Mouse (Mus musculus): ENCODE measurements around the gene Slc4a1ap.

Slc4a1ap gene

DNA sequence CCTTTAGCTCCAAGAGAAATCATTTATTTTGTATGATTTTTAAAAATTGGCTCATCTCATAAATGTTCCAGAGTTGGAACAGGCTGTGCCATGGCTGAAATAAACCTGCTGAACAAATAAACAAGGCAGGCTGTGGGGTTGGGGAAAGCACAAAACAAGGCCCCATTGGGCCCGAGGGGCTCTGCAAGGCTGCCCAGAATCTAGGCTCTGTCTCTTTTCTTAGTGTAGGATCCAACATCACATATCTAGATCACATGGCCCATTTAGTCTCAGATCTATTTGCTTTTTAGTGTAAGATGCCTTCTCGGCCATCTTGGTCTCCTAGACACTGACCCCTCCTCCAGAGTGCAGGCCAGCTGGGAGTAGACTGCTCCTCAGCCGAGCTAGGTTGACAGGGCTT lies 39.7 kb downstream of the Slc4a1ap start:
- WGBS = 67% methylated on average over 3 of the region's 3 CpGs

DNA sequence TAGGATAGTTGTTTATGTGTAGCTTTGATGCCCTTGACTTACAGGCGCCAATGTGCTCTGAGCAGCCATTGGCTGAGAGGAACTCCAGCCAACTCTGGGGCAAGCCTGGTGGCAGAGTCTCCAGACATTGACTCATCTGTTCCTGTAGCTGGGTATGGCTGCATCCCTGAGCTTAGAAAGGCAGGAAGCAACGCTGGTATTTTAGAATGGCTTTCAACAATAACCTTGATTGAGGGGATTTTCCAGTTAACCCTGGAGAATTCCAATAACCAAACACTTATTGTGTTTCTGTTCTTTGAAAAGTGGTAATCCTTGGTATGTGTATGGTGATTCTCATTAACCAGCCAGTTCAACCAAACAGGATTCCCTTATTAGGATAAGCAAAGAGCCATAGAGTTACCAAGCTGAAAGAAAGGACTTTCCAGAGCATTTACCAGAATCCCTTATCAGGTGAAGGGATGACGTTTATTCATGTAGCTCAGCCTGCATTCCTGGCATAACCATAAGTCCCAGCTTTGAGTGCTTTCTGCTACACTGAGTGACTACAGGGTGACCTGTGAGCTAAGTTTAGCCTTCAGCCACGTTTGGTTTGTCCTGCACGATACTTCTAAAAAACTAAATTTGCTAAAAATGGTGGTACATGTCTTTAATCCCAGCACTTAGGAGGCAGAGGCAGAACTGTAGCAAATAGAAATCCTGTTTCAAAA lies 41.3 kb downstream of the Slc4a1ap start:
- 69% methylated on average over 5 of the region's 5 CpGs for WGBS

DNA sequence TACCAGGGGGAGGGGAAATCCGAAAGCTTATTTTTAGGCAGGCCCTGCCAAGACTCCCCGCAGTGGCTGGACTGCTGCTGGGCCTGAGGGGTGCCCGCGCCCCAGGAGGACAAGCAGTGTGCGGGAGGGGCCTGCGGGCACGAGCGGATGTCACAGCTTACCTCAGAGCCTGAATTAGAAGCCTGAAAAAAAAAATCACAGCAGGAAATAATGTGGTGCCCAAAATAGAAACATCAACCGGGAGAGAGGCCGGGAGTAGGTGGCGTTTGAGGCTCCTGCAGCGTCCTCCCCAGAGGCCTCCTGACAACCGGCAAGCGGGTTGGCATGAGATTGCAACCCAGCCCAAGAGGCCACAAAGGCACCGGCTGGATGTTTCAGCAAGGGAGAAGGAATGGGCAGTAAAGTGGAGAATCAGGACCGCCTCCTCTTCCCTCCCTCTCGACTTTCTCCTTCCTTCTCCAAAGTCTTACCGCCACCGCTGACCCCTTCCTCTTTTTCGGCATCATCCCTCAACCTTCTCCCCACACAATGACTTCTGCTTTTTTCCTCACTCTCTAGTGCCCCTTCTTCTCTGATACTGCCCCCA lies 44.3 kb downstream of the Slc4a1ap start:
- 14% methylated on average over 20 of the region's 20 CpGs for WGBS

DNA sequence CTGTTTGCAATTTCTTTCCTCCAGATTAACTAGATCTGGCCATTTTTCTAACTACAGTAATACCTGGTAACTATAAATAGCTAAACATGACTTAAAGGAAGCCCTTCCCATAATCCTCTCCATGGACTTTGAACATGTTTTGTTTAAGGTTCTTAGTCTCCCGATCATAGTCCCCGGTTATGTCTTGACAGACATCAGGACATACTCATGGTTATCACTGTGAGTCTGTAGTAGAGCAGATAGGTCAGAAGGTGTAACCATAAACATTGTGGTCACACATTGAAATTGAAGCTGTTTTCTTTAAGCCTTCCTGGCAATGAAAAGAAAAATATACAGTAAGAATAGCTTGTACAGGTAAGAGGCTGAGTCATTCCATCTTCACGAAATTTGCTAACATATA lies 46.9 kb downstream of the Slc4a1ap start:
- 93% methylated on average over 3 of the region's 3 CpGs for WGBS

DNA sequence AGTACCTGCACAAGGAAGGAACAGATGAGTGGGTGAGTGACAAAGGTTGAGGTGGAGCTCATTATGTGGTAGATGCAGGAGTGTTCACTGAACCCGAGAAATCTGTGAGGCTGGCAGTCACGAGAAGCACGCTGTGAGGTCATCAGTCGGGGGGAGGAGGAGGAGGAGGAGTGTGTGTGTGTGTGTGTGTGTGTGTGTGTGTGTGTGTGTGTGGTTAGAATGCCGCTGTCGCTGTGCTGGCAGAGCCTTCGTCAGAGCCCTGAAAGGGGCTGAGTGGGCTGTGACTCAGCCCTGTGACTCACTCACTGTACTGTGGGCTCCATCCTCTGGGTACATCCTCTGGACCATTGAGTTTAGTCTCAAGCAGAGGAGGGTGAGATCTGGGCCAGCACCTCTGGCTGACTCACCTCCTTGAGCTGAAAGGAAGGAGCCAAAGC lies 49.8 kb downstream of the Slc4a1ap start:
- 35% methylated on average over 7 of the region's 7 CpGs for WGBS

DNA sequence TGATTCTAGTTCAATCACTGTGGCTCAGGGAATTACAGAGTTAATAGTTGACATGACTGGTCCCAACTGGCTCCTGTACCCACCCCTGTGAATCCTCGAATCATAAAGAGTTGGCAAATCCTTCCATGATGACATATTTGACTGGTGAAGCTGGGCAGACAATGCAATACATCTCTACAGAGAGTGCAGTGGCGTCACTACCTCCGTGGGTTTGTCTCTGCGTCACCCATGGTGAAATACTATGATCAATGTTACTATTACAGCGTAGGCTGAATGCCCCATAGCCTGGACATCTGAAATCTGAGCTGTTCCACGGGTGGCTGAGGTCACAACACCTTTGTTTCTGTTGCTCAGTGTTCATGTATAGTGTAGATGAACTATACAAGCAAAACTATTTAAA lies 54.5 kb downstream of the Slc4a1ap start:
- WGBS = 79% methylated on average over 6 of the region's 6 CpGs

DNA sequence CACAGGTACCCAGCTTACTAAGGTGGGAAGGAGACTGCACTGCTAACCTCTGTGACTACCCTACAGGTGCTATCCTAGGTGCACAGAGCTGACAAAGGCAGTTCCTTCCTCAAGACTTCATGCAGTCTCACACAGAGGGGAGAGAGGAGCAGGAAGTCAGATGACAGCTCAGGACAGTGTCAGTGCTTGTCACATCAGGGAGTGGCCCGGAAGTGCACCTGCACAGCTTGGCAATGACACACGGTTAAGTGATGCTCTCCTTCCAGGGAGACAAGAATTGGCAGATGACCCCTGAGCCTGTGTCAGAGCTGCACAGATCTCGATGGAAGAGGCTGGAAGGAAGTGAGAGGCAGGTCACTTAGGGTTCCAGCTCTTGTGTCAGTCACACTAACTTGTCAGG lies 55.1 kb downstream of the Slc4a1ap start:
- 80% methylated on average over 3 of the region's 3 CpGs for WGBS

DNA sequence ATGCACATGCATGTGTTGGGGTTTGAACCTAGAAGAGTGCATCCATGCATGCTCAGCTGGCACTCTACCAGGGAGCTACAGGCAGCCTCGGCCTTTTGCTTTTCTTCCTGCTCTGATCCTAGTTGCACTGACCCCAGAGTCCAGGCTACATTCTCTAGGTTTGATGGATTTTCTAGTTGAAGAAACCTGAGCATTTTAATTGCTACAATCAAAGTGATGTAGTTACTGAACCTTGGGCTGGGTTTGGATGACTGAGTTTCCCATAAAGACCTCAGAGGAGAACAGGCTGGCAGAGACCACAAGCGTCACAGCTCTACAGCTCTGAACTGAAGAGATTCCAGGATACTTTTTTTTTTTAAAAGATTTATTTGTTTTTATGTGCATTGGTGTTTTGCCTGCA lies 56.5 kb downstream of the Slc4a1ap start:
- WGBS = 80% methylated on average over 2 of the region's 2 CpGs

DNA sequence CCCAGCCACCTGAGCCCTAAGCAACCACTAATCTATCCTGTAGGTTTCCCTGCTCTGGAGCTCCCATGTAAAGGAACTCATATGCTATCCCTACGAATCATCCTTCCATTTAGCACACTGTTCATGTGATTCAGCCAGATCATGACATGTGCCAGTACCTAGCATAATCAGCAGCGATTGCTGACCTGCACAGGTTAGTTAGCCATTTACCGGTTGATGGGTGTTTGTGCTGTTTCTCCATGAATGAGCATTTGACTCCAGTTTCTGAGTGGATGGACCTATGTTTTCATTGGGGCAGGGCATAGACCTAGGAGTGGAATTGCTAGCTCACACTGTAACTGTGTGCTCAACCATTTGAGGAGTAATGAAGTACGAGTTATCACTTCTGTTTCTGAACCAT lies 58.7 kb downstream of the Slc4a1ap start:
- 97% methylated on average over 4 of the region's 4 CpGs for WGBS

DNA sequence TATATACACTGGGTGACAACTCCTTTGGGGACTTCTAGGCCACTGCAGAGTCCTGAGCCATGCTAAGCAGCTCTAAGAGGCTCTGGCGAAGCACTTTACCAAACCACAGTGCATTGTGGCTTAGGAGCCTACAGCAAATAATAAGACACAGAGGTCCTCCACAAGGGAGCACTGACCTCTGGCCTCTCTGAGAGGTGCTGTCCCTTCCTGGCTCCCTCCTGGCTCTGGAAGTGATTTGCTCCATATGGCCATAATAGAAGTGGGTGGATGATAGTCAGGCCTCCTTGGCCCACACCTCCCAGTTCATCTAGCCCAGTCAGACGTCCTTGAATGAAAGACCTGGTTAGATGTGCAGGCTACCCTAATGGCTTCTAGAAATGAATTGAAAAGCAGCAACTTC lies 61.2 kb downstream of the Slc4a1ap start:
- WGBS = 84% methylated on average over 2 of the region's 2 CpGs

DNA sequence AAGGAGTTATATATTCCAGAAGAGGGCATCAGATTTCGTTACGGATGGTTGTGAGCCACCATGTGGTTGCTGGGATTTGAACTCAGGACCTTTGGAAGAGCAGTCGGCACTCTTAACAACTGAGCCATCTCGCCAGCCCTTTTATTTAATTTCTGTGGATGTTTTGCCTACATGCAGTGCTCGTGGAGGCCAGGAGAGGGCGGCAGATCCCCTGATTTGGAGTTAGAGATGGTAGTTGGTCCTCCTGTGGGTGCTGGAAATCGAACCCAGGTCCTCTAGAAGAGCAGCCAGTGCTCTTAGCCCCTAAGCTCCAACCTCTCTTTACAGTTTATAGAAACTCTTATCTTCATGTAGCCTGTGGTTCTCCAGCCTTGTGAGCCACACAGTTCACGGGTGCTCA lies 61.9 kb downstream of the Slc4a1ap start:
- WGBS = 85% methylated on average over 8 of the region's 8 CpGs

DNA sequence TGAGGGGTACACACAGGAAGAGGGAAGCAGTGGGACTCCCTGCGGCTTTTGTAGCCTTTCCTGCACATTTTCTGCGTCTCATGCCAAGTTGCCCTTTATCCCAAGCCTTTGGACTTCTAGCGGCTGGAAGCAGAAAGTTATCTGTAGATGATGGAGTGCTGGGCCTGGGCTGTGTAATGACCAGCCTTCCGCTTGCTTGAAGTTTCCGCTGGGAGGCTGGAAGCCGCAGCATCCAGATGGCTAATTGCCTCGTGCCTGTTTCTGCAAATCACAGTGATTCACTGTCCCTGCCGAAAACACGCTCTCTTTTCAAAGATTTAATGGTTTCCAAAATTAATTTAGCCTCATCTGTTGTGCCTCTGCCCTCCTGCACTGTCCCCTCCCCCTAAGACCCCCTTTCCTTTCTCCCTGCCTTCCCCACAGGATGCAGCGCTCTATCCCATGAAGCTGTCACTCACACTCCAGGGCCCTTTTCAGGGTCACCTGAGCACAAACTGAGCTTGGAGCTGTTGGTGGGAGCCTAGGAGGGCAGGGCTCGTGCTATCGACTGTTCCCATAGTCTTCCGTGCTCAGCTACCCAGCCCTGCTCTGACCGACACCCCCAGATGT lies 63.0 kb downstream of the Slc4a1ap start:
- WGBS = 53% methylated on average over 14 of the region's 14 CpGs

DNA sequence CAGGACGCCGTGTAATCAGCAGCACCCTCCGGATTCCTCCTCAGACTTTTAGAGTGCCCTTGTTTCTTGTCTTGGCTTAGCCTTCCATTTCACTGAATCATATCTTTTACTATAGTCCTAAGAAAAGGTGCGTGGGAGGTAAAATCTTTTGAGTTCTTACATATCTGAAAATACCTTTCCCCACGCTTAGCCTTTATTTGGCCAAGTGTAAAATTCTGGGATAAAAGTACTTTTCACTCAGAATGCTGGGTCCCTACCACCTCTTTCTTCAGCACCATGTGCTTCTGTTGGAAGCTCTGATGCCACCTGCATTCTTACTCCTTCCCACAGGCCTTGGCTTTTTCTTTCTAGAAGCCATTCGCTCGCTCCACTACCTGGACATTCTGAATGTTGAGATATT lies 64.3 kb downstream of the Slc4a1ap start:
- 59% methylated on average over 7 of the region's 7 CpGs for WGBS

DNA sequence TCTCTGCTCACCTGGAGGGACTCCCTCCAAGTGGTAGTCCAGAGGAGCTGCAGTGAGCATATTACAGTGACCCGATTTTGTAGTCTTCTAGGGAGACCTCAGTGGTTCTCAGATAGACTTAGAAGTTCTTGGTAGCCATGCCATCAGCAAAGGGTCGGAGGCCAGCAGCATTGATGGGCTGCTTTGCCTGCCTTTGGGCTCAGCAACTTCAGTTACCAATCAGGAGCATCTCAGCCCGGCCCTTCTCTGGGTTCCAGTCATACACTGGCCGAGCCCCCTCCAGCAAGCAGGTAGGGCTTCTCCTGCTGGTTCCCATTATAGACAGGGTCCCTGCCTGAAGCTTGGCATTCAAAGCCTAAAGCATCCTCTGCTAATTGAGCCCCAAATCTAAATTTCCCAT lies 69.1 kb downstream of the Slc4a1ap start:
- WGBS = 78% methylated on average over 4 of the region's 4 CpGs

DNA sequence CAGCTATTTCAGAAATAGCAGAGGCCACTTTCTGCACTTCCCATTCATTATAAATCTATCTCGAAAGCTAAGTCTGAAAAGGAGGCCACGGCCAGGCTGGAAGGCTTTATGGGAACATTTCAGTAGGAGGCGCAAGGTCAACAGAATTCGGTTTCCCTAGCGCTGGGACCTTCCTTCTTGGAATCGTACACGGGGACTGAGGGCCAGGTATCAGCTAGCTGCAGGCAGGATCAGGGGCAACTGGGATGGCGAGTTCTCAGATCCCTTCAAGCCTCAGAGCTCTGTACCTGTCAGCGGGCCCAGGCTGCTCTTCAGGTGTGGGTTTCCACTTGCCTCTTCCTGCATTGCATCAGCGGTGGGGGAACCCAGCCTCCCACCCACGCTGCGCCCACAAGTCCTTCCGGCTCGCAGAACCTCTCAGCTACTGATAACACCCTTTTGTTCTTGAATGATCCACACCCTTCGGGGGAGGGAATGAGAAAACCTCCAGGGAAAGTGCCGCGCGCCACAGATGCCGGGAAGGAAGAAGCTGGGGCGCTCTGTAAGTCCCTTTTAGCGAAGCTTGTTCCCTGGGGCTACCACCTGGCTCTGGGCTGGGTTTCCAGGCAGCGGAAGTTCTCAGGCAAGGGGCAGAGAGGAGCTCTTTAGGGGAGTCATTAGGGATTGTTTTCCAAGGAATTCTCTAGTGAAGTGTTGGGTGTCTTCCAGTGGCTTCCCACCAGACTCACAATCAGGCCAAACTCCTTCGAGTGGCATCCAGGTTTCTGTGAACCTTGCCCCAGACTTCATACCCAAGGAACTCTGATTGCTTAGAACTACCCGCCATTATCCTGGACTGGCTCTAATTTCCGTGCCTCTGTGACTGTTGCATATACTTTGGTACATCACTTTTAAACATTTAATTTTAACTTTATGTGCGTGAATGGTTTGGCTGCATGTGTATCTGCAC lies 70.0 kb downstream of the Slc4a1ap start, which contains the start of gene Mrpl33:
Mrpl33 (plus strand) TSS at position 455 of the 949 bp plus-strand sequence.
- 9% methylated on average over 26 of the region's 26 CpGs for WGBS

DNA sequence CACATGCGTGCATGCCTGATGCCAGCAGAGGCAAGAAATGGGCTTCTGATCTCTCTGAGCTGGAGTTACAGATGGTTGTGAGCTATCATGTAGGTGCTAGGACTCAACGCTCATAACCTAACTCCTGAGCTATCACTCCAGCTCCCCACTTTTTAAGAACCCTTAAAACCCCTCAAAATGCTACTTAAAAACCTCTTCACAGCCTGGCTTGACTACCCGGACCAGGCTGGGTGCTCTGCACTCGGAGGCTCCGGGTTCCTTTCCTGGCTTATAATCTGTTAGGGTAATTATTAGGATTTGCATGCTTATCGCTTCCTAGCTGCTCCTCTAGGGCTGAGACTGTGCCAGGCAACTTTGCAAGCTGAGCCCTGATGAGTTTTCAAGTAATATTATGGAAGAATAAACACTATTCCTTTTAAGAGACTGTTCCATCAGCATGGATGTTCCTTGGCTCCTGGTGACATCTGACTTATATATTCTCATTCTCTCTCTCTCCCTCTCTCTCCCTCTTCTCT lies 70.7 kb downstream of the Slc4a1ap start:
- WGBS = 67% methylated on average over 6 of the region's 6 CpGs

DNA sequence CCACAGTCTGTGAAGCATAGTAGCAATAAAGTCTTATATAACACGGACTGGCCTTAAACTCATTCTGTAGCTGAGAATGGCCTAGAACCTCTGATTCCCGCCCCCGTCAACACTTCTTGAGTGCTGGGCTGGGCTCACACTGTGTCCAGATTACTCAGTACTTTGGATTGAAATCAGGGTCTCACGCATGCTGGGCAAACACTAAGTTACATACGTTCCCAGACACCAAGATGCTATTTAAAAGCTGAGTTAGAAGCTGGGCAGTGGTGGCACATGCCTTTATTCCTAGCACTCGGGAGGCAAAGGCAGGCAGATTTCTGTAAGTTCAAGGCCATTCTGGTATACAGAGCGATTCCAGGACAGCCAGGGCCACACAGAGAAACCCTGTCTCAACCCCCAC lies 71.3 kb downstream of the Slc4a1ap start:
- 71% methylated on average over 7 of the region's 7 CpGs for WGBS

DNA sequence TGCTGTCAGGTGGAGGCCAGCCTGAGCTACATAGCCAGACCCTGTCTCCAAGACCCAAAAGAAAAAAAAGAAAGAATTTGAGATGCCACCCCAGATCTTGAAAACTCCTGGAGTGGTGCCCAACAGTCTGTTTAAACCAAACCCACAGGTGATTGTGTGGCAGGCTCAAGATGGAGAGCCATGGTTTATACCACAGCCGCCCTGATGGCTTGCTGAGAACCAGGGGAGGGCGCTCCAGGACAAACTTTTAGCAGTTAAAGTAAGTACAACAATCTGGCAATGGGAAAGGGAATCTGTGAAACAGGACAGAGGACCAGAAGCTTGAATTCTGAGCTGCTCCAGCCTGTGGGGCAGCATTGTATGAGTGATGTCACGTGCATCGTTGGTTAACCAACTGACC lies 71.8 kb downstream of the Slc4a1ap start:
- WGBS = 73% methylated on average over 4 of the region's 4 CpGs

DNA sequence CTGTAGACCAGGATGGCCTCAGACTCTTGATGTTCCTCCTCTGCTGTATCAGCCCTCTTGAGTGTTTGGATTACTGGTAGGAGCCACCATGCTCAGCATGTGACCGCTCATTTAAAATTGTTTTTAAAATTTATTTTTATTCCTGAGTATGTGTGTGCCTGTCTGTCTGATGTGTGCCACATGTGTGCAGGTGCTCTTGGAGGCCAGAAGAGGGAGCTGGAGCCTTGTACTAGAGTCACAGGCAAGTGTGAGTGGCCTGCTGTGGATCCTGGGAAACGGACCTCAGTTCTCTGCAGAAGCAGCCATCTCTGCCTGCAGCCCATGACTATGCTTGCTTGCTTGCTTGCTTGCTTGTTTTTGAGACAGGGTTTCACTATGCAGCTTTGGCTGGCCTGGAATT lies 72.4 kb downstream of the Slc4a1ap start:
- 82% methylated on average over 2 of the region's 2 CpGs for WGBS

DNA sequence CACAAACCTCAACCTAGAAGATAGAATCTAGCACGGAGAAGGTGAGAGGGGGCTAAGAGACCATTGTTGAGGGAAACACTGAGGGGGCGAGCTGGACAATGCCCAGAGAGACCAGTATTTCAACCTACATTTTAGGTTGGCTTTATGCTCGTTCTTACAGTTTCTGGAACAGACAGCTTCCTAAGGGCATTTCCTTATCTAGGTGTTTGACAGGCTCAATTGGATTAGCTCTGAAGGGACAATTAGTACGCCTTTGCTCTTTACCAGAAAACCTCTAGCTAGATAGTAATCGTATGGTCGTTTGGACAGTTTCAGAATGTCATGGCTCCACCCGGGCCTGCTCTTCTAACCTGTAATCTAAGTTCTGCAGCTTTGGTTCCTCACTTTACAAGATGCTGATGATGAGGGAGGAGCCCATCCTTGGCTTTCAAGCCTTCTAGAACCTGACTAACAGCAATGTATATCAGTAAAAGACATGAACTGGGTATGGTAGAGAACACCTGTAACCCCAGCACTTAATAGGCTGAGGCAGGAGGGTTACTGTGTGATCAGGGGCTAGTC lies 74.4 kb downstream of the Slc4a1ap start:
- 96% methylated on average over 7 of the region's 7 CpGs for WGBS

DNA sequence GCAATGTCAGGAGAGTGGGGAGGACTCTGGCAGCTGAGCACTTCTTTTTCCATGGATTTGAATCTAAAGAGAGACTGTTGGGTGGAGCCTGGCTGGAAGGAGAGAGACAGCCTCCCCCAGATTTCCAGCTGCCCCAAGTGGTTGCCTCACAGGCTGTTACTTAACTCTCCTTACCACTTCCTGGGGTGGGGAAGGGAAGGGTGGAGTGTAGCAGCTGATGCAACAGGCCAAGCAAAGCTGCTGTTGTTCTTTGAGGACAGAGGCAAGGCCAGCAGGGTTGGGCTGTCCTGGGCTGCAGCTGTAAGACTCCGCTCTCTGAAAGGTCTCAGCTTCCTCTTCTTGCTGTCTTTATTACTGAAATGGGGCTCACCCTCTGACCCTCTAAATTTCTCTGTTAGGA lies 75.6 kb downstream of the Slc4a1ap start:
- 75% methylated on average over 1 of the region's 1 CpGs for WGBS

DNA sequence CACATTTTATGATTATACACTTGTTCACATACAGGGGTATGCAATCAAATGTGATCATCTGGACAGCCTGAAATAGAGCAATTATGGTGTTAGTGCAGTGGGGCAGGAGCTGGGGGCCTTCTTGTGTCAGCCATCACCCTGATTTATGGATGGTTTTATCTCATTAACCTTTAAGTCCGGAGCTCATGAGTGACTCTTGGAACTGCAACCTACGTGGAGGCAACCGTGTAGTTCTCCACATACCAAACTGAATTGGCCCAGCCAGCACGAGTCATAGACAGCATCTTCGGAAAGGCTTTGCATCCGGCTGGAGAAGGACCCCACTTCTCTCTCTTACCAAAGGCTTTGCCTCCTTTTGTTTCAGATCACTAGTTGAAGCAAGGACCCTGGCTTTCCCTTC lies 77.0 kb downstream of the Slc4a1ap start:
- WGBS = 93% methylated on average over 6 of the region's 6 CpGs

Data from cerebral cortex, adult 2 months (tissue).